Mouse (Mus musculus) intestine, postnatal 0 days (tissue): ENCODE results near the gene Neurod1. TPM values are rescaled to one million over a fixed set of nuclear protein-coding genes. Genes with fewer than 3 reads are reported as not detected.

Source experiments
- ATAC-seq: fragments of 200-750 bp; cut with Nextera tagmentation; 2 replicates; pipeline ENCODE4 v1.8.0; 2017; ENCODE audit warnings: mild to moderate bottlenecking, moderate TSS enrichment, moderate library complexity
- H3K27ac ChIP-seq: fragments of 300-500 bp; sonication (generic); 2 replicates; pipeline ENCODE4 v1.5.1; 2014; ENCODE audit warnings: mild to moderate bottlenecking, low read depth, low read length, moderate library complexity
- H3K27me3 ChIP-seq: fragments of 300-500 bp; sonication (generic); replicated peaks from 2 replicates; pipeline ENCODE4 v1.6.1; 2014; ENCODE audit warnings: low read length, mixed read lengths; ENCODE audit not compliant: control insufficient read depth, insufficient read depth
- H3K36me3 ChIP-seq: fragments of 300-500 bp; sonication (generic); 2 replicates; pipeline ENCODE4 v1.6.1; 2014; ENCODE audit warnings: mild to moderate bottlenecking, moderate library complexity; ENCODE audit not compliant: control insufficient read depth, insufficient read depth
- H3K4me1 ChIP-seq: fragments of 300-500 bp; sonication (generic); replicated peaks from 2 replicates; pipeline ENCODE4 v1.6.1; 2014; ENCODE audit warnings: antibody characterized with exemption, low read length, mixed read lengths; ENCODE audit not compliant: control insufficient read depth, insufficient read depth
- H3K4me2 ChIP-seq: fragments of 300-500 bp; sonication (generic); replicated peaks from 2 replicates; pipeline ENCODE4 v1.6.1; 2014; ENCODE audit warnings: low read depth, mild to moderate bottlenecking, moderate library complexity
- H3K4me3 ChIP-seq: fragments of 300-500 bp; sonication (generic); 2 replicates; pipeline ENCODE4 v1.5.1; 2014; ENCODE audit warnings: low read depth, low read length
- H3K9ac ChIP-seq: fragments of 300-500 bp; sonication (generic); 2 replicates; pipeline ENCODE4 v1.6.1; 2014; ENCODE audit warnings: mild to moderate bottlenecking, low read depth, low read length
- H3K9me3 ChIP-seq: fragments of 300-500 bp; sonication (generic); 2 replicates; pipeline ENCODE4 v1.6.1; 2016; ENCODE audit warnings: mixed run types; ENCODE audit not compliant: control insufficient read depth
- CTCF ChIP-seq: sonication (generic); IDR thresholded peaks from 2 replicates; pipeline ENCODE4 v1.5.1; 2016; ENCODE audit warnings: low read depth, mild to moderate bottlenecking, control low read depth, antibody characterized with exemption, moderate library complexity
- WGBS: fragments of 180-500 bp; shearing (Covaris S2); extraction: QIAGEN DNeasy Blood & Tissue Kit; methylation state at CpG from one replicate; pipeline ENCODE4 v1.1.7; 2014; 5-methylcytosine and 5-hydroxymethylcytosine counted together
- polyA plus RNA-seq: library from polyadenylated mRNA; unstranded; fragments of >200 nt; fragmentation: Nextera tagmentation; extraction: Ambion mirVana; gene quantifications from 2 replicates; pipeline ENCODE4 v1.2.1, GENCODE M21; 2015

Neurod1 gene
- 2.1 and 2.4 TPM in 2 replicates for polyA plus RNA-seq

DNA sequence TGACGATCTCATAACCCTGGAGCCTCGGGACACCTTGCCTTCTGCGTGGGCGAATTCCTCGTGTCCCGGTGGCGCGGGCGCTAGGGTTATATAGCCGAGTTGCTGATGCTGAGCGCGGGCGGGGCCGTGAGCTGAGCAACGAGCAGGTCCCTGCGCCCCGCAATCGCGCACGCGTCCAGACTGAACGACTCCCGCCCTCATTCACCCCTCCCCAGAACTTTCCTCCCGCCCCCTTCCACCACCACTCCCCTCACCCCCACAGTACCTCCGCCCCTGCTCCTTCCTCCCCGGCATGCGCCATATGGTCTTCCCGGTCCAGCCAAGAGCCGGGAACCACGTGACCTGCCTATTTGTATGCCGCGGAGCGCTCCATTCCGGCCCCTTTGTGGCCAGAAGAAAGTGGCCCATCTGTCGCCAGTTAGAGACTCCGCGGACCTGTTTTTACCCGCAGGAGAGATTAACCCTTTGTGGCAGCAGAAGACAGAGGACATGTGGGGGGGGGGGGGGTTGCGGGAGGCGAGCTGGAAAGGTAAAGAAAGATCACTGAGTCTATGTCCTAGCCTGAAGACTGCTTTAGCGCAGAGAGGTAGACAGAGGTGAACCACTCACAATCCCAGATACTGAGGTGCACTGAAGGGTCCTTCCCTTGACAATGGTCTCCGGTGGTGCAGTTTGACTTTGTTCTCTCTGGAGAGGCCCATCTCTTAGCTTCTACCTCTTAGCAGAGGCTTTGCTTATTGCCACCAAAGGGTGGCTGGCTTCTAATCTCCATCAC is at the start of gene Neurod1, which contains the start of gene Cerkl:
Gene Neurod1 (minus strand): TSS at position 177 of the 775 bp plus-strand sequence.
Gene Cerkl (minus strand): TSS at position 211 of the 775 bp plus-strand sequence.
- Histone ChIP-seq H3K36me3 (no peaks in the 10 kb centered on the region), H3K4me1 (no peaks in the 10 kb centered on the region), H3K4me3 (peak within 1 kb of the TSS; percentile 29), H3K9me3 (no peaks in the 10 kb centered on the region), H3K4me2 (peak within 1 kb of the TSS; percentile 52), H3K27ac (no peak within 1 kb of the TSS), H3K9ac (no peak within 1 kb of the TSS), H3K27me3 (peaks cover 72% of the 10 kb centered on the region)
- WGBS: under 1% methylated on average over 41 of the region's 42 CpGs
- ATAC-seq: no peak
- TF ChIP-seq CTCF: no peak

DNA sequence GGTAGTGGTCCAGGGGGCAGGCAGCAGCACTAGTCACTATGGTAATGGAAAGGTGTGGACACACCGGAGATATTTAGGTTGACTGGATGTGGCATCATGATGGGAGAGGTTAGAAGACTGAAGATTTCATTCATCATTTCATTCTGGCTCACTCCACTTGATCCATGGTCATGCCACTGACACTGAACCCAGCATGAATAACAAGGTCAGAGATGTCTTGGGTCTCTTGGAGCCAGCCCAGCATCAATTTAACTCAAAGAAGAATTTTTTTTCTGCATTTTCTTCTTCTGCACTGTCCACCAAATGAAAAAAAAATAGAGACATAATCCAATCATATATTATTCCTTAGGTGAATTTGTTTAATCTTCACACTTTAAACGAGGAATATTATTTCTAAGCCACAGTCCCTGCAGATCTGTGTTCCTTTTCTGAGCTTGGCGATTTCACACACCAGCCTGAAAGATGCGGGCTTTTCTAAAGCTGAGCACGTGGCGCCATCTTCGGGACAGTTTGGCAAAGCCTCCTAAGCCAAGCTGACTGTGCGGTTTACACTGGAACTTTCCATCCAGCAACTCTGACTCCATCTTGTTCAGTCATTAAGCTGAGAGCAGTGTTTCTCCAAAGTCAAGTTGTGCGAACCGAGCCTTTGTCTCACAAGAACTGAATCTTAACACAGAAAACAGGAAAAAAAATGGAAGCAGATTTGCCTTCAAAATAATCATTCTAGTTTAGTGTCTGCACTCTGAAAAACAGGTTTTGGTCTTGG is 42.6 kb upstream of the Neurod1 start:
- 26% methylated on average over 10 of the region's 10 CpGs for WGBS
- Histone ChIP-seq H3K36me3 (no peaks in the 10 kb centered on the region), H3K27ac (no peak overlapping the region), H3K27me3 (no peaks in the 10 kb centered on the region), H3K4me3 (no peak overlapping the region), H3K4me1 (no peaks in the 10 kb centered on the region), H3K9me3 (no peaks in the 10 kb centered on the region), H3K9ac (no peak overlapping the region), H3K4me2 (no peak overlapping the region)
- ATAC-seq: peak; percentile 47; the same call in 1 of the 2 replicates
- peak; percentile 86 for TF ChIP-seq CTCF

DNA sequence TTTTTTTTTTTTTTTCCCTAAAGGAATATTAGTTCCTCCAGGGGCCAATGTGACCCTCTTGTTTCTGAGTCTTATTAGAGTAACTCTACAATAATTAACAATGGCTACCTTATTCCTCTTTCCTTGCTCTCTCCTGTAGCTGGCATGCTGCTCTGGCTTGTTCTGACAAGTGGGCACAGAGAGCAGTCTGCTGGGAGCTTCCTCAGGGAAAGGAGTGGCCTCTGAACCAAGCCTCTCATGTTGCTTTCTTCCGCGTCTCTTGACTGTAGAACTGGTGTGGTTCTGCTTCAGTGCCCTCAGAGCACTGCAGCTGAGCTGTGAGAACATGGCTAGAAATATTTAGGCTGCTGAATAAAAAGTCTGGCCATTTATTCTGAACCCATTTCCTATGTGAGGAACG is 28.6 kb upstream of the Neurod1 start:
- no peak for TF ChIP-seq CTCF
- H3K9me3 ChIP-seq: no peaks in the 10 kb centered on the region
- no peaks in the 10 kb centered on the region for H3K4me1 ChIP-seq
- WGBS: 62% methylated on average over 3 of the region's 3 CpGs
- no peaks in the 10 kb centered on the region for H3K36me3 ChIP-seq
- ATAC-seq: no peak
- no peak overlapping the region for H3K4me3 ChIP-seq
- H3K27me3 ChIP-seq: no peaks in the 10 kb centered on the region
- no peak overlapping the region for H3K4me2 ChIP-seq
- no peak overlapping the region for H3K27ac ChIP-seq
- H3K9ac ChIP-seq: no peak overlapping the region

DNA sequence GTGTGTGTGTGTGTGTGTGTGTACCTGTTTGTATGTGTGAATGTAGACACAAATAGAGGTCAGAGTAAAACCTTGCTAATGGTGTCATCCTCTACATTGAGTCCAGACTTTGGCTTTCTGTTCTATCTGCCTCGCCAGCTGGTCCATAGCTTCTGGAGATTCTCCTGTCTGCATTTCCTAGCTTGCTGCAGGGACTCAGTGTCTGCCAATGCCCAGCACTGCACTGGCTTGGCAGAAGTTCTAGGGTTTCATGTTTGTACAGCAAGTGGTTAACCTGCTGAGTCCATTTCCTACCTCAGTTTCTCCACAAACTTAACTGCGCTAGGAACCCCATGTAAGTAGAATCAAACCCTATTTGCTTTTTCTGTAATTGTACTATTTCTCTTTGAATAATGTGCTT is 26.0 kb upstream of the Neurod1 start:
- no peaks in the 10 kb centered on the region for H3K4me1 ChIP-seq
- H3K9me3 ChIP-seq: no peaks in the 10 kb centered on the region
- no peak for TF ChIP-seq CTCF
- H3K9ac ChIP-seq: no peak overlapping the region
- H3K4me3 ChIP-seq: no peak overlapping the region
- no peaks in the 10 kb centered on the region for H3K36me3 ChIP-seq
- ATAC-seq: no peak
- no peaks in the 10 kb centered on the region for H3K27me3 ChIP-seq
- no peak overlapping the region for H3K27ac ChIP-seq
- 93% methylated on average over 2 of the region's 2 CpGs for WGBS
- H3K4me2 ChIP-seq: no peak overlapping the region

DNA sequence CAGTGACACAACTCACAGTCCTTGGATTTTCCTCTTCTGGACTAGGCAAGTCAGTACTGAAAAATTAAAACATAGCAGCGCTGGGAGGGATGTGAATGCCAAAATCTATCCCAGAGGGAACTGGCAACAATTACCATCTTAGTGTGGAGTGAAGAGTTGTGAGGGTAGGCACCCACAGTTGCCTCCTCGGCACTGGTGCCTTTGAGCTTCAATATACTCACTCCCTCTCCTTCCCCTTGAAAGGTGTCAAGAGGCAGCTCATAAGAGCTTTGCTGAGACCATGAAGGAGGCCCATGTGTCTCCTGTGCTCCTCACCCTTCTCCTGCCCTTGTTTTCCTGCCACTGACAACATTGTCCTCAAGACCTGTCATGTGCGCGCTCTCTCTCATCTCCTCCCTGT is 5.9 kb upstream of the Neurod1 start:
- Histone ChIP-seq H3K4me1 (no peaks in the 10 kb centered on the region), H3K9ac (no peak overlapping the region), H3K27ac (no peak overlapping the region), H3K4me2 (no peak overlapping the region), H3K9me3 (no peaks in the 10 kb centered on the region), H3K36me3 (no peaks in the 10 kb centered on the region), H3K4me3 (no peak overlapping the region), H3K27me3 (peaks cover 32% of the 10 kb centered on the region)
- no peak for ATAC-seq
- no peak for TF ChIP-seq CTCF
- WGBS: 86% methylated on average over 4 of the region's 4 CpGs

DNA sequence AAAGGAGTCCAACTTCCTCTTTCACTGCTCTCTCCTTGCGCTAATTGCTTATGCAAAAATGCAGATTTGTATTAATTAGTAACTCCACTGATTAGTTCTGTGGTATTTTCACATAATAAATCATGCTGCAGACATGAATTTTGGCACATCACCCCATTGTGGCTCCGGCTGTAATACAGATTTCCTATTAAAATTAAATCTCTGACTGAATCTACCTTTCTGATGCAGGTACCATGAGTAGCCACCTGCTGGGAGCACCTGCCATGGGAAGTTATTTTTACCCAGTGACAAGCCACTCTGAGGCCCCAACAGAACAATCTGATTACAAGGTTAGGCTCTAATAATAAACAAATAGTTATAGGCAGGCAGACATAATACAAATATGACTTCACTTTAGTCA is 5.3 kb upstream of the Neurod1 start:
- Histone ChIP-seq H3K27me3 (peaks cover 37% of the 10 kb centered on the region), H3K4me1 (no peaks in the 10 kb centered on the region), H3K9me3 (no peaks in the 10 kb centered on the region), H3K4me2 (no peak overlapping the region), H3K4me3 (no peak overlapping the region), H3K27ac (no peak overlapping the region), H3K9ac (no peak overlapping the region), H3K36me3 (no peaks in the 10 kb centered on the region)
- TF ChIP-seq CTCF: no peak
- no peak for ATAC-seq
- WGBS: 88% methylated on average over 2 of the region's 2 CpGs
